In the genomic region with DNA sequence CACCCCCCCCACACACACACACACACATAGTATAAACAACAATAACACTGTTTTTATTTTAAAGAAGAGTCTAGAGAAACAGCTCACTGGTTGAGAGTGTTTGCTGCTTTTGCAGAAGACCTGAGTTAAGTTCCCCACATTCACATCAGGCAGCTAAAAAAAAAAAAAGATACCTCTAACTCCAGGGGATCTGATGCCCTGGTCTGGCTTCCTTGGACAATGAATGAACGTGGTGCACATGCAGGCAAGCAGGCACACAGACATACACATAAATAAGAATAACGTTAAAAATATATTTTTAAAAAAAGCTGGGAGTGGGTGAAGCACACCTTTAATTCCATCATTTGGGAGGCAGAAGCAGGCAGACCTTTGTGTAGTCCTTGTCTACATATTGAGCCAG, we compare ENCODE assay signal across 28 mouse cellular contexts. TPM values are rescaled to one million over a fixed set of nuclear protein-coding genes. Genes with fewer than 3 reads are reported as not detected.
"Had no signal": no experiment of that assay in that cellular context is flagged by ENCODE, and none has a peak within 500 bp of the region (broad histone marks: within the 10 kb centered on the region; RNA-seq: fewer than 3 reads in every experiment).

No protein-coding gene starts in this region.

- H3K27ac ChIP-seq: embryonic facial prominence, embryonic 10.5 days; embryonic facial prominence, embryonic 12.5 days; embryonic facial prominence, embryonic 13.5 days; embryonic facial prominence, embryonic 15.5 days; forebrain, embryonic 10.5 days; forebrain, embryonic 12.5 days; forebrain, embryonic 13.5 days; forebrain, embryonic 15.5 days; gastrocnemius, adult 2 months; heart, adult 2 months had no signal

- H3K9me3 ChIP-seq: embryonic facial prominence, embryonic 10.5 days; embryonic facial prominence, embryonic 12.5 days; embryonic facial prominence, embryonic 13.5 days; embryonic facial prominence, embryonic 15.5 days; forebrain, embryonic 10.5 days; forebrain, embryonic 12.5 days; forebrain, embryonic 13.5 days; forebrain, embryonic 15.5 days had no signal

- H3K4me1 ChIP-seq: embryonic facial prominence, embryonic 10.5 days; embryonic facial prominence, embryonic 12.5 days; embryonic facial prominence, embryonic 13.5 days; embryonic facial prominence, embryonic 15.5 days; forebrain, embryonic 10.5 days; forebrain, embryonic 12.5 days; forebrain, embryonic 13.5 days; forebrain, embryonic 15.5 days had no signal

- H3K9ac ChIP-seq: embryonic facial prominence, embryonic 12.5 days; embryonic facial prominence, embryonic 13.5 days; embryonic facial prominence, embryonic 15.5 days; forebrain, embryonic 12.5 days; forebrain, embryonic 13.5 days; forebrain, embryonic 15.5 days; forebrain, postnatal 0 days had no signal

- H3K27me3 ChIP-seq: embryonic facial prominence, embryonic 12.5 days; embryonic facial prominence, embryonic 13.5 days; embryonic facial prominence, embryonic 15.5 days; forebrain, embryonic 12.5 days; forebrain, embryonic 13.5 days; forebrain, embryonic 15.5 days had no signal

- DNase-seq: cerebellum, adult 9-10 months; cerebellum, adult 9-11 months; cerebellum, postnatal 10 days; cerebellum, postnatal 14 days; cerebellum, postnatal 25 days; cerebellum, postnatal 36 days; embryo, embryonic 11 days; forebrain, postnatal 0 days; gastrocnemius, adult 2 months; gastrocnemius, postnatal 10 days; gastrocnemius, postnatal 14 days; gastrocnemius, postnatal 25 days; gastrocnemius, postnatal 36 days; heart, adult 11 months; heart, adult 18-20 months; heart, adult 2 months had no signal

- H3K36me3 ChIP-seq: embryonic facial prominence, embryonic 10.5 days; embryonic facial prominence, embryonic 12.5 days; embryonic facial prominence, embryonic 13.5 days; embryonic facial prominence, embryonic 15.5 days; forebrain, embryonic 10.5 days; forebrain, embryonic 12.5 days; forebrain, embryonic 15.5 days had no signal

- H3K4me3 ChIP-seq: embryonic facial prominence, embryonic 10.5 days; embryonic facial prominence, embryonic 12.5 days; embryonic facial prominence, embryonic 13.5 days; embryonic facial prominence, embryonic 15.5 days; erythroblast, embryonic 14.5 days; forebrain, embryonic 10.5 days; forebrain, embryonic 12.5 days; forebrain, embryonic 13.5 days; forebrain, embryonic 15.5 days; gastrocnemius, adult 2 months; heart, adult 2 months had no signal

RNA-seq across cellular contexts. Expression of a gene that starts 6.6 kb away (rescaled TPM):
- total RNA-seq: forebrain, postnatal 0 days; heart, adult 18-20 months; heart, adult 2 months had no signal
- polyA plus RNA-seq: embryonic facial prominence, embryonic 11.5 days; embryonic facial prominence, embryonic 12.5 days; forebrain, embryonic 11.5 days; forebrain, embryonic 12.5 days; forebrain, embryonic 13.5 days; forebrain, embryonic 16.5 days had no signal
